Mouse (Mus musculus): Measurements from ENCODE around the gene Tbc1d8.

Gene Tbc1d8

DNA sequence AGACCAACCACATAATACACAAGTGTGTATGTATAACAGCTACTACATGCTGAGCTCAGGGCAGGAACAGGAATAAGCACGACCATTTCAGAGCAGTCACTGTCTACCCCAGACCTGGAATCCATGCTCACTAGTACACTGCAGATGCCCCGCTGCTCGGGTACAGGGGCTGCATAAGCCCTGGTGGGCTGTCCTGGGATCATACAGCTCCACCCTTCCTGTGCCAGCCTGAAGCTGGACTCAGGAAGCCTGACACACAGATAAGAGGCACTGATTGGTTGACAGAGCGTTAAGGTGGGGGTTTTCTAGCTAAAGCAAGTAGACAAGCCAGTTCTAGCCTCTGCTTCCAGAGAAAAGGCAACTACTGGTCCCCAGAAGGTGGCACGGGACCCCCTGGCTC, 99.5 kb downstream of the Tbc1d8 start:
- TF ChIP-seq CTCF (conservative IDR thresholded peaks at IDR 0.05; ENCODE audit: low read length) (no peak), POU5F1 (IDR thresholded peaks at IDR 0.05; ENCODE audit: borderline replicate concordance, low read length) (no peak), NANOG (IDR thresholded peaks at IDR 0.05; ENCODE audit: borderline replicate concordance, low read length) (no peak)
- peaks cover 7% of the 10 kb centered on the region for H3K4me1 ChIP-seq (replicated peaks; ENCODE audit: low read depth, low read length)
- H3K9me3 ChIP-seq (ENCODE audit: low read length) = no peaks in the 10 kb centered on the region
- peaks cover 30% of the 10 kb centered on the region for H3K36me3 ChIP-seq (ENCODE audit: insufficient read depth, low read length)
- H3K4me3 ChIP-seq (replicated peaks; ENCODE audit: low read length) = no peak overlapping the region
- no peaks in the 10 kb centered on the region for H3K27me3 ChIP-seq (ENCODE audit: insufficient read depth, low read length)

DNA sequence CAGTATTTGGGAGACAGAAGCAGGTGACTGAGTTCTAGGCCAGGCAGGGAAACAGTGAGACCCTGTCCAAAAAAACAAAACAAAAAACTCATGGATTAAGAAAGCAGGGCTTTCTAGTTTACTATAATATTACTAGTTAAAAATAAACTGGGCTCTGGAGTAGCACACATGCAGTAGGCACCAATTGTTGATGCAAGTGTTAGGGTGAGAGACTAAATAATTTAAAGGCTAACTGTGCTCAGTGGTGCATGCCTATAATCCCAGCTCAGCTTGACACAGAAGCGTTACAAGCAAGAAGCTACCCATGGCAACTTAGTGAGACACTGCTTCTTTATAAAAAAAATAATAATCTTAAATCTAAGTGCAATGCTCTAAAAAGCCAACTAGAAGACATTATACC, 100.0 kb downstream of the Tbc1d8 start:
- no peaks in the 10 kb centered on the region for H3K9me3 ChIP-seq (ENCODE audit: low read length)
- H3K4me1 ChIP-seq (replicated peaks; ENCODE audit: low read depth, low read length) = peaks cover 8% of the 10 kb centered on the region
- no peaks in the 10 kb centered on the region for H3K27me3 ChIP-seq (ENCODE audit: insufficient read depth, low read length)
- H3K36me3 ChIP-seq (ENCODE audit: insufficient read depth, low read length) = peaks cover 34% of the 10 kb centered on the region
- TF ChIP-seq NANOG (IDR thresholded peaks at IDR 0.05; ENCODE audit: borderline replicate concordance, low read length) = no peak
- TF ChIP-seq CTCF (conservative IDR thresholded peaks at IDR 0.05; ENCODE audit: low read length) = no peak
- TF ChIP-seq POU5F1 (IDR thresholded peaks at IDR 0.05; ENCODE audit: borderline replicate concordance, low read length) = no peak
- H3K4me3 ChIP-seq (replicated peaks; ENCODE audit: low read length) = no peak overlapping the region

DNA sequence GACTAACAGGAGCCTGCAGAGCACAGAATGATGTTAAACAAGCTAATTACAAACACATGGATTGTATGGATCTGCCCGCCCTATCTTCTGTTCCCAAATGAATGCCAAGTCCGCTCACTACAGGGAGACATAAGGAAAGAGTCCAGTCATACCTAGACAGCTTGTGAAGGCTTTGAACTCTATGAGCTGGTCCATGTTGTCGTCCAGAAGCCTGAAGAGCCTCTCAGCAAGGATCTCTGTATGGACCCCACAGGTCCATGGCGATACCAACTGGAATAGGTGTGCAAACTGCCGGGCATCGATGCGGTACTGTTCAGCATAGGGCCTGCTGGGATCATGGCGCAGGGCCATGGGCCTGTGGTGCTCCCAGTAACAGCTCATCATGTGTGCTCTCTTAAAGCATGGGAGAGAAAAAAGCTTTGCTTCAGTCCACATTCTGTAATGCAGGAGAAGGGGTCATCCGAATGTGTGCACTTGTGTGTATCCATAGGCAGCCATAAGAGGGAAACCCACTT, 101.8 kb downstream of the Tbc1d8 start:
- H3K9me3 ChIP-seq (ENCODE audit: low read length) = no peaks in the 10 kb centered on the region
- H3K27me3 ChIP-seq (ENCODE audit: insufficient read depth, low read length) = no peaks in the 10 kb centered on the region
- H3K4me3 ChIP-seq (replicated peaks; ENCODE audit: low read length) = no peak overlapping the region
- TF ChIP-seq NANOG (IDR thresholded peaks at IDR 0.05; ENCODE audit: borderline replicate concordance, low read length) = no peak
- TF ChIP-seq POU5F1 (IDR thresholded peaks at IDR 0.05; ENCODE audit: borderline replicate concordance, low read length) = no peak
- peaks cover 20% of the 10 kb centered on the region for H3K4me1 ChIP-seq (replicated peaks; ENCODE audit: low read depth, low read length)
- peaks cover 52% of the 10 kb centered on the region for H3K36me3 ChIP-seq (ENCODE audit: insufficient read depth, low read length)

GRCm38 (mm10) chr1:39376121-39376520, 102.4 kb downstream of the Tbc1d8 start:
- H3K27me3 ChIP-seq (ENCODE audit: insufficient read depth, low read length) = no peaks in the 10 kb centered on the region
- no peak for TF ChIP-seq POU5F1 (IDR thresholded peaks at IDR 0.05; ENCODE audit: borderline replicate concordance, low read length)
- TF ChIP-seq CTCF (conservative IDR thresholded peaks at IDR 0.05; ENCODE audit: low read length) = no peak
- no peak for TF ChIP-seq NANOG (IDR thresholded peaks at IDR 0.05; ENCODE audit: borderline replicate concordance, low read length)
- H3K4me1 ChIP-seq (replicated peaks; ENCODE audit: low read depth, low read length) = peaks cover 18% of the 10 kb centered on the region
- no peak overlapping the region for H3K4me3 ChIP-seq (replicated peaks; ENCODE audit: low read length)
- H3K36me3 ChIP-seq (ENCODE audit: insufficient read depth, low read length) = peaks cover 59% of the 10 kb centered on the region
- no peaks in the 10 kb centered on the region for H3K9me3 ChIP-seq (ENCODE audit: low read length)

GRCm38 (mm10) chr1:39374231-39374809, 104.2 kb downstream of the Tbc1d8 start:
- TF ChIP-seq NANOG (IDR thresholded peaks at IDR 0.05; ENCODE audit: borderline replicate concordance, low read length) (no peak), CTCF (conservative IDR thresholded peaks at IDR 0.05; ENCODE audit: low read length) (no peak), POU5F1 (IDR thresholded peaks at IDR 0.05; ENCODE audit: borderline replicate concordance, low read length) (no peak)
- Histone ChIP-seq H3K4me3 (replicated peaks; ENCODE audit: low read length) (no peak overlapping the region), H3K9me3 (ENCODE audit: low read length) (no peaks in the 10 kb centered on the region), H3K36me3 (ENCODE audit: insufficient read depth, low read length) (peaks cover 77% of the 10 kb centered on the region), H3K4me1 (replicated peaks; ENCODE audit: low read depth, low read length) (peaks cover 33% of the 10 kb centered on the region), H3K27me3 (ENCODE audit: insufficient read depth, low read length) (no peaks in the 10 kb centered on the region)

GRCm38 (mm10) chr1:39373378-39373777, 105.2 kb downstream of the Tbc1d8 start:
- H3K36me3 ChIP-seq (ENCODE audit: insufficient read depth, low read length) = peaks cover 86% of the 10 kb centered on the region

DNA sequence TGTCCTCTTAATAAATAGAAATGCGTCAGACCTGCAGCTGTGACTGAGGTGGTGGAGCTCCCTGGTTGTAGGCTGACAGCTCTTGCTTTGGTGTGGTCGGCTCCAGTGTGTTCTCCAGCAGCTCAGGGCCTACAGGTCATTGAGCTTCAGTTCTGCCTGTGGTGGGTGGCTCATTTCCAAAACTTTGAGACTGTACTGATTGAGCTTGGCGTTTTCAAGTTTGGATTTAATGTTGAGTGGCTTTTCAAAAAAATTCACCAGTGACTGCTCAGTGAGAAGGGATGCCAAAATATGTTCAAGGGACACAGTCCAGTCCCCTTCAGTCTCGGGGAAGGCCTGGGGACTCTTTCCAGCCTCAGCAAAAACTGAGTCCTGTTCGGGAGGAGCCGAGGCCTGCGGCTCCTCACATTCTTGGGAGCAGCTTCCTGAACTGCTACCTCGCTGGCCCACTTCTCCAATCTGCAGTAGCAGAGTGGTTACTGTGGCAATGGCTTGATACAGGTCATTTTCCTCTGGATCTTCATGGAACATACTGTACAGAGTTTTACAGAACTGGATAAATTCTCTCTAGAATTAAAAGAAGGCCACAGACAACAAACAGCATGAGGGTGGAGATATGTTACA, 106.2 kb downstream of the Tbc1d8 start:
- Histone ChIP-seq H3K27me3 (ENCODE audit: insufficient read depth, low read length) (no peaks in the 10 kb centered on the region), H3K4me1 (replicated peaks; ENCODE audit: low read depth, low read length) (peaks cover 33% of the 10 kb centered on the region), H3K4me3 (replicated peaks; ENCODE audit: low read length) (no peak overlapping the region), H3K9me3 (ENCODE audit: low read length) (no peaks in the 10 kb centered on the region), H3K36me3 (ENCODE audit: insufficient read depth, low read length) (peaks cover 85% of the 10 kb centered on the region)
- TF ChIP-seq NANOG (IDR thresholded peaks at IDR 0.05; ENCODE audit: borderline replicate concordance, low read length) (no peak), CTCF (conservative IDR thresholded peaks at IDR 0.05; ENCODE audit: low read length) (no peak), POU5F1 (IDR thresholded peaks at IDR 0.05; ENCODE audit: borderline replicate concordance, low read length) (no peak)

More at GRCm38 (mm10) chr1:39373378-39373777, 105.2 kb downstream of the Tbc1d8 start:
- Histone ChIP-seq H3K4me3 (replicated peaks; ENCODE audit: low read length) (no peak overlapping the region), H3K9me3 (ENCODE audit: low read length) (no peaks in the 10 kb centered on the region), H3K4me1 (replicated peaks; ENCODE audit: low read depth, low read length) (peaks cover 33% of the 10 kb centered on the region), H3K27me3 (ENCODE audit: insufficient read depth, low read length) (no peaks in the 10 kb centered on the region)
- no peak for TF ChIP-seq POU5F1 (IDR thresholded peaks at IDR 0.05; ENCODE audit: borderline replicate concordance, low read length)

GRCm38 (mm10) chr1:39370431-39370830, 108.1 kb downstream of the Tbc1d8 start:
- Histone ChIP-seq H3K4me1 (replicated peaks; ENCODE audit: low read depth, low read length) (peaks cover 41% of the 10 kb centered on the region), H3K9me3 (ENCODE audit: low read length) (no peaks in the 10 kb centered on the region), H3K36me3 (ENCODE audit: insufficient read depth, low read length) (peaks cover 73% of the 10 kb centered on the region), H3K27me3 (ENCODE audit: insufficient read depth, low read length) (no peaks in the 10 kb centered on the region), H3K4me3 (replicated peaks; ENCODE audit: low read length) (peak overlapping the region; percentile 99)
- no peak for TF ChIP-seq CTCF (conservative IDR thresholded peaks at IDR 0.05; ENCODE audit: low read length)
- TF ChIP-seq NANOG (IDR thresholded peaks at IDR 0.05; ENCODE audit: borderline replicate concordance, low read length) = no peak
- no peak for TF ChIP-seq POU5F1 (IDR thresholded peaks at IDR 0.05; ENCODE audit: borderline replicate concordance, low read length)
